Mouse (Mus musculus) limb, embryonic 10.5 days (tissue): ENCODE data around the gene Vps51. TPM values are rescaled to one million over a fixed set of nuclear protein-coding genes. Genes with fewer than 3 reads are reported as not detected.
"Not testable (repeated sequence)": the region's sequence is repeated elsewhere in the genome, so short reads cannot be mapped to it uniquely, and the experiment has no call there.

Source experiments
- DNase-seq: peaks from one replicate; pipeline ENCODE4 v3.0.0-alpha.2; 2017; ENCODE audit warnings: low spot score
- H3K27ac ChIP-seq: fragments of 300-500 bp; sonication (generic); 2 replicates; pipeline ENCODE4 v1.5.1; 2016; ENCODE audit warnings: mild to moderate bottlenecking
- H3K27me3 ChIP-seq: fragments of 300-500 bp; sonication (generic); 2 replicates; pipeline ENCODE4 v1.6.1; 2016; ENCODE audit warnings: low read depth, mild to moderate bottlenecking; ENCODE audit not compliant: poor library complexity, severe bottlenecking
- H3K36me3 ChIP-seq: fragments of 300-500 bp; sonication (generic); 2 replicates; pipeline ENCODE4 v1.6.1; 2016; ENCODE audit warnings: mild to moderate bottlenecking, moderate library complexity
- H3K4me1 ChIP-seq: fragments of 300-500 bp; sonication (generic); 2 replicates; pipeline ENCODE4 v1.6.1; 2016
- H3K4me3 ChIP-seq: fragments of 300-500 bp; sonication (generic); 2 replicates; pipeline ENCODE4 v1.5.1; 2016; ENCODE audit warnings: mild to moderate bottlenecking, moderate library complexity
- H3K9me3 ChIP-seq: fragments of 300-500 bp; sonication (generic); replicated peaks from 2 replicates; pipeline ENCODE4 v1.6.1; 2016; ENCODE audit warnings: mild to moderate bottlenecking
- WGBS: fragments of 180-500 bp; shearing (Covaris S2); methylation state at CpG from one replicate; pipeline ENCODE4 v1.1.7; 2016; 5-methylcytosine and 5-hydroxymethylcytosine counted together
- polyA plus RNA-seq: library from polyadenylated mRNA; unstranded; fragments of >200 nt; fragmentation: Nextera tagmentation; extraction: Ambion mirVana; gene quantifications from 2 replicates; pipeline ENCODE4 v1.2.1, GENCODE M21; 2016

Gene Vps51
- polyA plus RNA-seq, 1 experiment from 2014 or later, result 75.7 TPM

GRCm38 (mm10) chr19:6056696-6057095, 20.3 kb downstream of the Vps51 start:
- no peak for DNase-seq
- Histone ChIP-seq H3K27ac (peak overlapping the region; percentile 94), H3K27me3 (no peaks in the 10 kb centered on the region), H3K9me3 (no peaks in the 10 kb centered on the region), H3K4me1 (peaks cover 25% of the 10 kb centered on the region), H3K36me3 (peaks cover 64% of the 10 kb centered on the region), H3K4me3 (peak overlapping the region; percentile 87)
- WGBS, result 71% methylated on average over 4 of the region's 4 CpGs

DNA sequence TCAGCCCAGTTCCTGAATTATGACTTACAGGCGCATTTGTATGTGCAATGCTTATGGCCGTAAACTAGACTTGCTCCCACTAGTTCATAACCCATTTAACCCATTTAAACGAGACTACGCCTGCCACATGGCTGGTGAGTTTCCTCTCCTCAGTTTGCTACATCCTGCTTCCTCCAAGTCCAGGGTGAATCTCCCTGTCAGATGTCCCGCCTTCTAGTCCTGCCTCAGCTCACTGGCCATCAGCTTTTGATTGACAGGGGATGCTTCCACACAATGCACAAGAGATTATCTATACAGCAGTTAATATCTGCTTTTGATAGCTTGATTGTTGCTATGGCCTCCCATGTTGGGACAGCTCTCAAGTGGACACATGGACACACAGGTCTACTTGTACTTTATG, 22.7 kb downstream of the Vps51 start:
- H3K27me3 ChIP-seq, result no peaks in the 10 kb centered on the region
- peaks cover 77% of the 10 kb centered on the region for H3K36me3 ChIP-seq
- no peak for DNase-seq
- no peaks in the 10 kb centered on the region for H3K9me3 ChIP-seq
- WGBS, result 90% methylated on average over 5 of the region's 5 CpGs
- H3K27ac ChIP-seq, result no peak overlapping the region
- H3K4me3 ChIP-seq, result no peak overlapping the region; the same call in 1 of the 2 replicates
- H3K4me1 ChIP-seq, result peaks cover 17% of the 10 kb centered on the region

DNA sequence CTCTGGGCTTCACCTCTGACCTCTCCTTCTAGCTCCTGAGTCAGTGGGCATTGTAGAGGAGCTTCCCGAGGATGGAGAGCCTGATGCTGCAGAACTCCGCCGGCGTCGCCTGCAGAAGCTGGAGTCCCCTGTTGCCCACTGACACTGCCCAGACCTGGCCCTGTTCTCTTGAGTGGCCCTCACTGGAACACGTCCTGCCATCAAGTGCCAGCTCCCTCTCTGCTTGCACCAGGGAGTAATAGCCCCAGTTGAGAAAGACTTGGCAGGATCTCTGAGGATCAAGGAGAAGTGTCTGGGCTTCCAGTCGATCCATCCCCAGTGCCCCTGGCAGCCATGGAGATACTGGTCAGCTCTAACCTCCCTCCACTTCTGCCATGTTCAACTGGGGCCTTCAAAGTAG, 24.5 kb downstream of the Vps51 start:
- H3K9me3 ChIP-seq, result no peaks in the 10 kb centered on the region
- no peak overlapping the region for H3K4me3 ChIP-seq
- no peak overlapping the region for H3K27ac ChIP-seq
- 91% methylated on average over 7 of the region's 7 CpGs for WGBS
- H3K27me3 ChIP-seq, result no peaks in the 10 kb centered on the region
- no peak for DNase-seq
- H3K36me3 ChIP-seq, result peaks cover 84% of the 10 kb centered on the region
- peaks cover 21% of the 10 kb centered on the region for H3K4me1 ChIP-seq

GRCm38 (mm10) chr19:6048681-6049410, 28.2 kb downstream of the Vps51 start:
- Histone ChIP-seq H3K36me3 (peaks cover 61% of the 10 kb centered on the region), H3K27me3 (no peaks in the 10 kb centered on the region), H3K27ac (no peak overlapping the region), H3K4me3 (peak overlapping the region; percentile 89; the same call in 1 of the 2 replicates), H3K4me1 (peaks cover 24% of the 10 kb centered on the region), H3K9me3 (no peaks in the 10 kb centered on the region)
- WGBS, result 86% methylated on average over 11 of the region's 11 CpGs
- no peak for DNase-seq

DNA sequence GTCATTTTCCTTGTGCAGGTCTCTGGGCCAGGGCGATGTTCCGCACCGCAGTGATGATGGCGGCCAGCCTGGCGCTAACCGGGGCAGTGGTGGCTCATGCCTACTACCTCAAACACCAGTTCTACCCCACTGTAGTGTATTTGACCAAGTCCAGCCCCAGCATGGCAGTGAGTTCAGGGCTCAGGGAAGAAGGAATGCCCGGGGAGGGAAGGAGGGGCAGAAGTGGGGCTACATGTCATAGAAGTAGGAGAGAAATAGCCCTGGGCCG, 29.2 kb downstream of the Vps51 start:
- H3K36me3 ChIP-seq, result peaks cover 51% of the 10 kb centered on the region
- H3K27me3 ChIP-seq, result no peaks in the 10 kb centered on the region
- H3K9me3 ChIP-seq, result no peaks in the 10 kb centered on the region
- no peak overlapping the region for H3K27ac ChIP-seq
- DNase-seq, result no peak
- H3K4me1 ChIP-seq, result peaks cover 24% of the 10 kb centered on the region
- WGBS, result 89% methylated on average over 8 of the region's 8 CpGs
- H3K4me3 ChIP-seq, result peak overlapping the region; percentile 89

DNA sequence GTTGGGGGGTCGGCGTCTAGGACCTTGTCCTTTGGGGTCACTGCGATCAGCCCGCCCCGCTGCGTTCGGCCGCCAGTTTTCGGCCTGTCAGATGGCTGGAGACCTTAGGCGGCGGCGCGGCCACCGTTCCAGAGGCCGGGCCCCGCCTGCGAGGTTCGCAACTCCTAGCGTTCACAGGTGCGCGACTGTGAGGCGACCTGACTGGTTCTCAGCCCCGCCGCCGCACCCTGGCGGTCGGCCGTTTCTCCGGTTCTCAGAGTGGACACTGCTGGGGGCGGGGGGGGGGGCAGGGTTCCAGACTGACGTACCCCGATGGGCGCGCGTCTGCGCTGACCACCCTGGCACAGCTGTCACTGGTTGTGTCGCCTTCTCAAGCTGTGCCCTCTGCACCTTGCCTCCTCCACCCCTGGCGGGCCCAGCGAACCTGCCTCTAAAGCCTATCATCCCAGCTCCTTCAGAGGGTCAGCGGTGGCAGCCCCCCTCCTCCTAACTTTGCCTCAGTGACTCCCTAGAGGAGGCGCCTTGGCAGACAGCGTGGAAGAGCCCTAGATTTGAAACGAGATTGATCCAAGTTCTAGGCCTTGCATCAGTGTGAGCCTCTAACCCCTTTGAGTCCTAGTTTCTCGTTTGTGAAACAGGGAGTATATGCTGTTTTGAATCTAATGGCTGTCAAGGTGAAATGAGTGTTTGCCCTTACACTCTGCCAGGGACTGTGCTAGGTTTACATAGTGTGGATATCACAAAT, 29.7 kb downstream of the Vps51 start:
- Histone ChIP-seq H3K27me3 (no peaks in the 10 kb centered on the region), H3K4me1 (peaks cover 24% of the 10 kb centered on the region), H3K27ac (peak overlapping the region; percentile 99), H3K36me3 (peaks cover 46% of the 10 kb centered on the region), H3K4me3 (peak overlapping the region; percentile 89), H3K9me3 (no peaks in the 10 kb centered on the region)
- DNase-seq, result no peak
- WGBS, result 2% methylated on average over 44 of the region's 44 CpGs

DNA sequence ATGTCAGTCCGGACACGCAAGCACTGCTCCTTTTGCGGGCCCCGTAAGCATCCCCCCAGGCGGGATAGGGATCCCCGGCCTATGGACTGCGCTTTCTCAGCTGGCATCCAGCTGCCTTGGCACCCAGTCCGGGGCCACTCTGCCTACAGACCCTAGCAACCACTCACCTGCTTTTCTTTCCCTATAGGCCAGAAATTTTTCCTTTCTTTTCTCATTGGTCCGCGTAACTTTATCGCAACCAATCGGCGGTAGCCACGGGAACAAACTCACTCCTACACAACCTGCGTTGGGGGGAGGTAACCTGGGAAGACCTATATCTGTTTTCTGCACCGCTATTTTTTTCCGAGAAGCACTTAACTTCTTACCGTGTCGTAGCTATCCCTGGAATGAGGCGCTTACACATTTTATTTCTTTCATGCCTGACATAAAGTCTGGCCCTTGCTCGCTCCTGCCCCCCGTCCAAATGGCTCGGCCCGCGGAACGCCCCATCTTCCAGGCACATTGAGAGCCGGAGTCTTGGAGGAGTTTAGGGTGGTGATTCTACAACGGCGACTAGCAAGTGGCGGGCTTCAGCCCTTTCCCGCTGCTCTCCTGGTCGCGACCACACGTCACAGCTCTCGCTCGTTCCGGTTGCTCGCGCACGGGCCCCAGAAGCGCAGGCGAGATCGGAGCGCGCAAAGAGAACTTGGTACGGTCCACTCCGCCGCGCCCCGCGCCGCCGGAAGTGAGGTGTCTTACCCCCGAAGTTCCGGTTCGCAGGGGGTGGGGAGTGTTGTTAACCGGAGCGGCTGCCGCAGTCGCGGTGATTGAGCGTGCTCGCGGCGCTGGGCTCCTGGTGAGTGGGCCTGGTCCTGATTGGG, 30.5 kb downstream of the Vps51 start, which contains the start of gene Syvn1:
Gene Syvn1, plus strand, starts transcription at position 283 of the 860 bp plus-strand sequence.
- H3K4me3 ChIP-seq, result peak within 1 kb of the TSS; percentile 89
- H3K27ac ChIP-seq, result peak within 1 kb of the TSS; percentile 99
- peaks cover 38% of the 10 kb centered on the region for H3K36me3 ChIP-seq
- no peaks in the 10 kb centered on the region for H3K9me3 ChIP-seq
- peaks cover 24% of the 10 kb centered on the region for H3K4me1 ChIP-seq
- DNase-seq, result peak; percentile 93
- WGBS, result under 1% methylated on average over 65 of the region's 65 CpGs
- H3K27me3 ChIP-seq, result no peaks in the 10 kb centered on the region

- Histone ChIP-seq H3K9me3 (no peaks in the 10 kb centered on the region), H3K36me3 (peaks cover 29% of the 10 kb centered on the region), H3K27me3 (no peaks in the 10 kb centered on the region), H3K4me1 (peaks cover 24% of the 10 kb centered on the region), H3K27ac (peak overlapping the region; percentile 99), H3K4me3 (peak overlapping the region; percentile 89)
- DNase-seq, result no peak
- 24% methylated on average over 20 of the region's 20 CpGs for WGBS
Observed at GRCm38 (mm10) chr19:6045366-6046293, 31.4 kb downstream of the Vps51 start.

GRCm38 (mm10) chr19:6044102-6044501, 32.9 kb downstream of the Vps51 start:
- H3K4me3 ChIP-seq, H3K9me3 ChIP-seq, H3K27me3 ChIP-seq, H3K27ac ChIP-seq, DNase-seq: not testable (repeated sequence)
- WGBS, result 80% methylated on average over 4 of the region's 4 CpGs
- peaks cover 24% of the 10 kb centered on the region for H3K4me1 ChIP-seq
- H3K36me3 ChIP-seq, result peaks cover 14% of the 10 kb centered on the region

- Histone ChIP-seq H3K9me3 (no peaks in the 10 kb centered on the region), H3K27ac (no peak overlapping the region), H3K27me3 (no peaks in the 10 kb centered on the region), H3K4me3 (no peak overlapping the region), H3K36me3 (no peaks in the 10 kb centered on the region), H3K4me1 (peaks cover 11% of the 10 kb centered on the region)
- no peak for DNase-seq
- 84% methylated on average over 9 of the region's 9 CpGs for WGBS
Observed at GRCm38 (mm10) chr19:6042293-6042692, 34.7 kb downstream of the Vps51 start.

GRCm38 (mm10) chr19:6040002-6040401, 37.0 kb downstream of the Vps51 start:
- Histone ChIP-seq H3K4me3 (no peak overlapping the region), H3K27ac (no peak overlapping the region)

DNA sequence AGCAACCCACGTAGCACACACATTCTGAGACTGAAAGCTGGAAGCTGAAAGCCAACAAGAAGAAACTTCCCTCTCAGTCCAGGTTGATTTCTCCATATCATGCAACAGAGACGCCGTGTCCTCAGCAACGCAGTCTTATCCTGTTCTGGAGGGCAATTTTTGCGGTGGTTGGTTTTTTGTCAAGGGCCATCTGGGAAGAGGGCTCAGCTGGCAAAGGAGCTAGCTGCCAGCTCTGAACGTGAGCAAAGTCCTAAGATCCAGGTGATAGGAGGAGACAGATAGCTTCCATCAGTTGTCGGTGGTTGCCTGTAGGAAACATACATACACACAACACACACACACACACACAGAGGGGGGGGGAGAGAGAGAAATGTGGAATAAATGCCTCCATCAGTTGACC, 38.7 kb downstream of the Vps51 start:
- Histone ChIP-seq H3K36me3 (no peaks in the 10 kb centered on the region), H3K9me3 (no peaks in the 10 kb centered on the region), H3K27ac (no peak overlapping the region), H3K4me1 (no peaks in the 10 kb centered on the region), H3K27me3 (no peaks in the 10 kb centered on the region), H3K4me3 (no peak overlapping the region)
- 81% methylated on average over 7 of the region's 7 CpGs for WGBS
- no peak for DNase-seq

More at GRCm38 (mm10) chr19:6040002-6040401, 37.0 kb downstream of the Vps51 start:
- Histone ChIP-seq H3K36me3 (no peaks in the 10 kb centered on the region), H3K9me3 (no peaks in the 10 kb centered on the region), H3K27me3 (no peaks in the 10 kb centered on the region), H3K4me1 (peaks cover under 1% of the 10 kb centered on the region)
- DNase-seq, result no peak
